Mouse (Mus musculus): Measurements from ENCODE around the gene Jph3.

GRCm38 (mm10) chr8:121740721-121741120, 11.3 kb downstream of the Jph3 start:
- TF ChIP-seq POLR2A (IDR thresholded peaks at IDR 0.05; ENCODE audit: insufficient read depth, low read depth, low read length), result no peak
- no peak for TF ChIP-seq EP300 (IDR thresholded peaks at IDR 0.05; ENCODE audit: insufficient read depth, low read depth, low read length)
- no peak for TF ChIP-seq CTCF (IDR thresholded peaks at IDR 0.05)

Data from heart, adult 2 months (tissue).